Mouse (Mus musculus) lung, postnatal 0 days (tissue): ENCODE measurements around the gene Nme7. TPM values are rescaled to one million over a fixed set of nuclear protein-coding genes. Genes with fewer than 3 reads are reported as not detected.

Experiments
- ATAC-seq: fragments of 200-750 bp; cut with Nextera tagmentation; 2 replicates; pipeline ENCODE4 v1.8.0; 2017; ENCODE audit warnings: moderate library complexity
- DNase-seq: peaks from one replicate; pipeline ENCODE4 v3.0.0-alpha.2; 2016; ENCODE audit warnings: low spot score
- H3K27ac ChIP-seq: fragments of 300-500 bp; sonication (generic); 2 replicates; pipeline ENCODE4 v1.5.1; 2014; ENCODE audit warnings: antibody characterized with exemption, mild to moderate bottlenecking, low read length, mixed read lengths
- H3K27me3 ChIP-seq: fragments of 300-500 bp; sonication (generic); replicated peaks from 2 replicates; pipeline ENCODE4 v1.6.1; 2014; ENCODE audit warnings: low read length, mixed read lengths; ENCODE audit not compliant: insufficient read depth
- H3K36me3 ChIP-seq: fragments of 300-500 bp; sonication (generic); 2 replicates; pipeline ENCODE4 v1.6.1; 2014; ENCODE audit warnings: low read length, mixed read lengths; ENCODE audit not compliant: insufficient read depth
- H3K4me1 ChIP-seq: fragments of 300-500 bp; sonication (generic); 2 replicates; pipeline ENCODE4 v1.6.1; 2014; ENCODE audit warnings: antibody characterized with exemption, low read depth, low read length, mixed read lengths; ENCODE audit not compliant: insufficient read depth
- H3K4me2 ChIP-seq: fragments of 300-500 bp; sonication (generic); replicated peaks from 2 replicates; pipeline ENCODE4 v1.6.1; 2014; ENCODE audit warnings: low read depth, mild to moderate bottlenecking, low read length, moderate library complexity, mixed read lengths
- H3K4me3 ChIP-seq: fragments of 300-500 bp; sonication (generic); 2 replicates; pipeline ENCODE4 v1.5.1; 2014; ENCODE audit warnings: low read depth, low read length
- H3K9ac ChIP-seq: fragments of 300-500 bp; sonication (generic); replicated peaks from 2 replicates; pipeline ENCODE4 v1.6.1; 2014; ENCODE audit warnings: low read depth, mild to moderate bottlenecking
- H3K9me3 ChIP-seq: fragments of 300-500 bp; sonication (generic); 2 replicates; pipeline ENCODE4 v1.6.1; 2016; ENCODE audit warnings: low read length, mixed read lengths
- CTCF ChIP-seq: IDR thresholded peaks from 2 replicates; pipeline ENCODE4 v1.5.1; 2016; ENCODE audit warnings: antibody characterized with exemption, mild to moderate bottlenecking
- EP300 ChIP-seq: IDR thresholded peaks from 2 replicates; pipeline ENCODE4 v1.6.1; 2016; ENCODE audit warnings: antibody characterized with exemption, mild to moderate bottlenecking, control low read depth
- WGBS: fragments of 180-500 bp; shearing (Covaris S2); extraction: QIAGEN DNeasy Blood & Tissue Kit; methylation state at CpG from one replicate; pipeline ENCODE4 v1.1.7; 2014; 5-methylcytosine and 5-hydroxymethylcytosine counted together
- polyA plus RNA-seq: library from polyadenylated mRNA; unstranded; fragments of >200 nt; fragmentation: Nextera tagmentation; extraction: Ambion mirVana; gene quantifications from 2 replicates; pipeline ENCODE4 v1.2.1, GENCODE M21; 2015

Nme7 gene
- polyA plus RNA-seq, 1 experiment from 2014 or later = 17.7 TPM

DNA sequence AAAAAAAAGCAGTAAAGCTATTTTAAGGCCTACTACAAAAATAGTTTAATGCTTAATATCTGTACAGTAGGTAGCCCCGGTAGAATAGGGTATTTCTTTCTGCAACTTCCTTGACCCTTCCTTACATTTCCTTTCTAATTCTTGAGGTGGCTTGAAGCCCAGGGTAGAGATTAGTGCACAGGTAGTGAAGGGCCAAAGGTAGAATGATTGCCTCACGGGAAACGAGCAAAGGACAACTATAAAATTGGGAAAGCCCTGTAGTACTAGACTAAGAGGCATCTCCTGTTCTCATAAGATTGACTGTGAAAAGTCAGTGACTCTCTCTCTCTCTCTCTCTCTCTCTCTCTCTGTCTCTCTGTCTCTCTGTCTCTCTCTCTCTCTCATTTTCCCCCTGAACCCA, 31.5 kb downstream of the Nme7 start:
- Histone ChIP-seq H3K27me3 (no peaks in the 10 kb centered on the region), H3K4me3 (no peak overlapping the region), H3K27ac (no peak overlapping the region), H3K9me3 (no peaks in the 10 kb centered on the region), H3K9ac (no peak overlapping the region), H3K4me2 (no peak overlapping the region), H3K4me1 (no peaks in the 10 kb centered on the region), H3K36me3 (no peaks in the 10 kb centered on the region)
- DNase-seq (no peak), ATAC-seq (no peak)
- TF ChIP-seq CTCF (no peak), EP300 (no peak)
- WGBS = 87% methylated on average over 3 of the region's 3 CpGs

DNA sequence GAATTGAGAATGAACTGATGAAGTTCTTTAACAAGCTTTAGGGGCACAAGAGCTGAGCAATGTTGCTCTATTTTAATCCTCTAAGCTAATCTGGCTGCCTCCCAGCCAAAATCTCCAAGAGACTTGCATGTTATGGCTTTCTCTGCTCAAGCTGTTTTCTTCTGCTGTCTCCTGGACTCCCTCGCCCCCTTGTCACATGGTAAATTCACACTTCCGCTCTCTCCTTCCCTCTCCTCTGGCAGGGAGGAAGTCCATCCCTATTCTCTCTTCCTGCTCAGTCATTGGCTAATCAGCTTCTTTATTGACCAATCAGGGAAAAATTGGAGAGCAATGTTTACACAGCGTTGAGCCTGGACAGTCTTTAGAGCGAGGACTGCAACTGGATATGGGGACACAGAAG, 31.9 kb downstream of the Nme7 start:
- H3K4me3 ChIP-seq = no peak overlapping the region
- H3K27ac ChIP-seq = no peak overlapping the region
- no peaks in the 10 kb centered on the region for H3K9me3 ChIP-seq
- no peak overlapping the region for H3K4me2 ChIP-seq
- H3K27me3 ChIP-seq = no peaks in the 10 kb centered on the region
- H3K36me3 ChIP-seq = no peaks in the 10 kb centered on the region
- no peak overlapping the region for H3K9ac ChIP-seq
- no peaks in the 10 kb centered on the region for H3K4me1 ChIP-seq
- WGBS = 82% methylated on average over 4 of the region's 4 CpGs
- no peak for TF ChIP-seq CTCF
- no peak for TF ChIP-seq EP300
- DNase-seq (no peak), ATAC-seq (no peak)

DNA sequence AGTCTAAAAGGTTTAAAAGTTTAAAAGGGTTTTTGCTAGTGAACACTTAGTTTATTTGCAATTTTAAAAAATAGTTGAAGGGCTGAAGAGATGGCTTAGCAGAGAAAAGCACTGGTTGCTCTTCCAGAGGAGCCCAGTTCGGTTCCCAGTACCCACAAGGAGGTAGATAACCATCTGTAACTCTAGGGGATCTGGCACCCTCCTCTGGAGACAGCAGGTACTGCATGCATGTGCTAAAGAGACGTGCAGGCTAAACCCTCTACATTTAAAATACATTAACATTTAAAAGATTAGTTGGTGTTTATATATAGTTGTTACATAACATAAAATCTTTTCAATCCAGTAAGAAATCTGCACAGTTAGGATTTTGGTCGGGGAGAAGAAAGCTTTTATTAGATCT, 38.2 kb downstream of the Nme7 start:
- no peaks in the 10 kb centered on the region for H3K4me1 ChIP-seq
- no peak for TF ChIP-seq EP300
- TF ChIP-seq CTCF = peak; percentile 63
- no peak overlapping the region for H3K27ac ChIP-seq
- H3K9ac ChIP-seq = no peak overlapping the region
- H3K36me3 ChIP-seq = no peaks in the 10 kb centered on the region
- 73% methylated on average over 3 of the region's 3 CpGs for WGBS
- no peak for ATAC-seq
- H3K27me3 ChIP-seq = no peaks in the 10 kb centered on the region
- no peak overlapping the region for H3K4me2 ChIP-seq
- H3K4me3 ChIP-seq = no peak overlapping the region
- H3K9me3 ChIP-seq = no peaks in the 10 kb centered on the region
- no peak for DNase-seq

DNA sequence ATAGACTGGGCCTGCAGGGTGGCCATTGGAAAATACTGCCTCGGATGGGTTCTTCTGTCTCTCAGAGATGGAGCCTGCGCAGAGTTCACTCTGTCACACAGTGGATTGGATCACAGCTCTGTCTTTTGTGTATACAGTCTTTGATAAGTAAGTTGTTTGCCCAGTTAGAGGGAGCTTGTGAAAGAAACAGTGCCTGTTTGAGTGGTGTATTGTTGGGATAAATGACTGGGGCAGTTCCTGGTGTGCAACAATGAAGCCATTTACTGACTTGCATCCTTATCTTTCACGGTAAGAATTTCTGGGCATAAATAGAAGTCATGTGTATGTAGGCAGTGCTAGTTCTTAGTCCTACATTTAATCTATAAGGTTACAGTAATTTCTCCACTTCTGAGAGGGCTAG, 49.5 kb downstream of the Nme7 start:
- Histone ChIP-seq H3K4me2 (no peak overlapping the region), H3K36me3 (no peaks in the 10 kb centered on the region), H3K27ac (no peak overlapping the region), H3K9ac (no peak overlapping the region), H3K4me1 (no peaks in the 10 kb centered on the region), H3K4me3 (no peak overlapping the region), H3K9me3 (no peaks in the 10 kb centered on the region), H3K27me3 (no peaks in the 10 kb centered on the region)
- ATAC-seq (no peak), DNase-seq (no peak)
- 56% methylated on average over 3 of the region's 3 CpGs for WGBS
- no peak for TF ChIP-seq EP300
- no peak for TF ChIP-seq CTCF

DNA sequence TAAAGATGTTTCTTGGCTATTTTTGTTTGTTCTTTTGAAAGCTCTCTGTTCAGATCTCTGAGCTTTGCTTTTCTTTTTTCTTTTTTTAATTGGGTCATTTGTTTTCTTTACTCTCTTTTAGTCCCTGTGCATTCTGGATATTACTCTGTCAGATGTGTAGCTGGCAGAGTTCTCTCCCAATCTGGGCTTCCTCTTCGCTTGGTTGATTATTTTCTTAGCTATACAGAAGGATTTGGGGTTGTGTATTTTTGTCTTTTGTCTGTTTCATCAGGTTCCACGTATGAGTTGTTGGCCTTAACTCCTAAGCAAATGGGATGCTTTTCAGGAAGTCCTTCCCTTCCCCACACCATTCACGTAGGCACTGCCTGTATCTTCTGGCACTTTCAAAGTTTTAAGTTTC, 54.1 kb downstream of the Nme7 start:
- no peaks in the 10 kb centered on the region for H3K9me3 ChIP-seq
- H3K27me3 ChIP-seq = no peaks in the 10 kb centered on the region
- H3K4me3 ChIP-seq = no peak overlapping the region
- H3K4me1 ChIP-seq = no peaks in the 10 kb centered on the region
- ATAC-seq = no peak
- H3K36me3 ChIP-seq = no peaks in the 10 kb centered on the region
- DNase-seq = no peak
- 52% methylated on average over 3 of the region's 3 CpGs for WGBS
- H3K4me2 ChIP-seq = no peak overlapping the region
- H3K9ac ChIP-seq = no peak overlapping the region
- TF ChIP-seq EP300 = no peak
- no peak for TF ChIP-seq CTCF
- H3K27ac ChIP-seq = no peak overlapping the region

DNA sequence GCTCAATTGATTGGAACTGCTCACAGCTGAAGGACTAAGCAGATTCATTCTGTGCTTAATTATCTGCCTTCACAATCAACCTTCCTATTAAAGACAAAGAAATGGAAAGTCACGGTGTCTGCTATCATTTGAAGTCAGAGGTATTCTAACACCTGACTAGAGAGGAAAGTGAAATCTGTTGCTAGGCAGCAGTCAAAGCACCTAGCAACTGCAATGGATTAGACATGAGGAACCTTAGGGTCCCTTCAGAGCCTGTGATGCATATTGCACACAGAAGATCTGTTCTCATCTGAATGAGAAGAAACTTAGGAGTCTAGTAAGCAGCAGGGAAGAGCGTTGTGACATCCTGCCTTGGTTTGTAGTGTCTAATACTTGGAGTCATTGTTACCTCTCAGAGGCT, 58.1 kb downstream of the Nme7 start:
- Histone ChIP-seq H3K27me3 (no peaks in the 10 kb centered on the region), H3K4me2 (no peak overlapping the region), H3K4me1 (no peaks in the 10 kb centered on the region), H3K9ac (no peak overlapping the region), H3K9me3 (no peaks in the 10 kb centered on the region), H3K36me3 (no peaks in the 10 kb centered on the region), H3K4me3 (no peak overlapping the region), H3K27ac (no peak overlapping the region)
- no peak for DNase-seq
- TF ChIP-seq CTCF (no peak), EP300 (no peak)
- 82% methylated on average over 2 of the region's 2 CpGs for WGBS
- no peak for ATAC-seq
